Mouse (Mus musculus) midbrain, embryonic 12.5 days (tissue): Measurements from ENCODE around the gene Jag2. TPM values are rescaled to one million over a fixed set of nuclear protein-coding genes. Genes with fewer than 3 reads are reported as not detected.
A peak's percentile ranks its signal among the peaks of the same experiment; 100 is the strongest.

Experiments
- ATAC-seq: fragments of 200-750 bp; cut with Nextera tagmentation; 2 replicates; pipeline ENCODE4 v1.8.0; 2017; ENCODE audit warnings: low read depth, moderate TSS enrichment, moderate library complexity; ENCODE audit not compliant: low FRiP score
- H3K27ac ChIP-seq: fragments of 300-500 bp; sonication (generic); replicated peaks from 2 replicates; pipeline ENCODE4 v1.5.1; 2016; ENCODE audit warnings: mild to moderate bottlenecking
- H3K27me3 ChIP-seq: fragments of 300-500 bp; sonication (generic); 2 replicates; pipeline ENCODE4 v1.6.1; 2016; ENCODE audit warnings: mild to moderate bottlenecking
- H3K36me3 ChIP-seq: fragments of 300-500 bp; sonication (generic); 2 replicates; pipeline ENCODE4 v1.6.1; 2016
- H3K4me1 ChIP-seq: fragments of 300-500 bp; sonication (generic); 2 replicates; pipeline ENCODE4 v1.6.1; 2016
- H3K4me2 ChIP-seq: fragments of 300-500 bp; sonication (generic); replicated peaks from 2 replicates; pipeline ENCODE4 v1.6.1; 2016; ENCODE audit warnings: mild to moderate bottlenecking, moderate library complexity
- H3K4me3 ChIP-seq: fragments of 300-500 bp; sonication (generic); 2 replicates; pipeline ENCODE4 v1.5.1; 2016; ENCODE audit warnings: mild to moderate bottlenecking
- H3K9ac ChIP-seq: fragments of 300-500 bp; sonication (generic); replicated peaks from 2 replicates; pipeline ENCODE4 v1.6.1; 2016; ENCODE audit warnings: mild to moderate bottlenecking, moderate library complexity
- H3K9me3 ChIP-seq: fragments of 300-500 bp; sonication (generic); 2 replicates; pipeline ENCODE4 v1.6.1; 2016; ENCODE audit warnings: mild to moderate bottlenecking
- WGBS: fragments of 180-500 bp; shearing (Covaris S2); methylation state at CpG from one replicate; pipeline ENCODE4 v1.1.7; 2016; 5-methylcytosine and 5-hydroxymethylcytosine counted together
- polyA plus RNA-seq: library from polyadenylated mRNA; unstranded; fragments of >200 nt; fragmentation: Nextera tagmentation; extraction: Ambion mirVana; gene quantifications from 2 replicates; pipeline ENCODE4 v1.2.1, GENCODE M21; 2016

Jag2 gene
- polyA plus RNA-seq, 1 experiment from 2014 or later, result 5.8 TPM

DNA sequence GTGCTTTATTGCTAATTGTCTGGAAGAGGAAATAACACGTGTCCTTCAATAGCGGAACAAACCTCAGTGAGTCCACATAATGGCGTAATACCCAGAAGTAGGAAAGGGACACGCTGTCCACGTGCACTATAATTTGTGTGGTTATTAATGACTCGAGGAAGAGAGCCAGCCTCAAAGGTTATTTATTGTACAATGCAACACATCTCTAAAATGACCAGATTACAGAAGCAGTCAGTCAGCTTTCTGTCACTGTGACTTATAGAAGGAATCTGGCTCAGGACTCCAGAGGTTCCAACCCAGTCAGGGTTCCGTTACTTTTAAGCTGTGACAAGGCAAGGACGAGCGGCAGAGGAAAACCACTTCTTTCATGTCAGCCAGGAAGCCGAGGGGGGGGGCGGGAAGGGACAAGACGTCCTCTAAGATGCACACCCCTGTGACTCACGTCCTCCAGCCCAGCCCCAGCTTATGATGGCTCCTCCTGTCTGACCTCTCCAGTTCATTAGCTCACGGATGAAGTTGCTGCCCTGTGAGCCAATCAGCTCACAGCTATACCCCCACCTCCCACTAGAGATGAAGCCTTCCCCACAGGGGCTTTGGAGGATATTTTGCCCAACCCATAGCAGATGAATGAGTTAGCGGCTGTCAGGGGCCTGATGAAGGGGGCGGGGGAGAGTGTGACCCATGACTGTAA is 31.9 kb downstream of the Jag2 start:
- H3K9me3 ChIP-seq, result no peaks in the 10 kb centered on the region
- H3K27me3 ChIP-seq, result peaks cover 3% of the 10 kb centered on the region; the same call in 1 of the 2 replicates
- no peaks in the 10 kb centered on the region for H3K36me3 ChIP-seq
- 44% methylated on average over 16 of the region's 16 CpGs for WGBS
- H3K4me3 ChIP-seq, result no peak overlapping the region
- no peak overlapping the region; the same call in 1 of the 2 replicates for H3K9ac ChIP-seq
- ATAC-seq, result peak; percentile 66
- peak overlapping the region; percentile 34 for H3K4me2 ChIP-seq
- 0 out of 2 replicates have a peak overlapping the region, but pooled peaks have one; percentile 10 for H3K27ac ChIP-seq
- peaks cover 12% of the 10 kb centered on the region for H3K4me1 ChIP-seq

DNA sequence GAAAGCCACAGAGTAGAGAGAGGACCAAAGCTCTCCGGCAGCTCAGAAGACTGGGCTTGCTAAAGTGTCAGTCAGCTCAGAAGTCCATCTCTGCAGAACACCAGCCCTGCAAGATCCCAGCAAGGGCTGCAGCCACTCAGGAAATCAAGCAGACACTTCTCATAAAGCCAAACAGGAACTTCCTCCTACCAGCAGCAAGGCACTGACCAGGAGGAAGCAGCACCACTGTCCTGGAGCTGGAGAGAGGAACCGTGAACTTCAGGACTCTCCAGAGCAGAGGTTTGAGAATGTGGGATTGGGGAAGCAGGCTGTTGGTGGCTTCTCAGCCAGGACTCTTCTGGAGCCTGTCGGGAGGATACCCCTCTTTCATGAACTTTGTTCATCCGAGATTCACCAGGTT is 34.6 kb downstream of the Jag2 start:
- no peak for ATAC-seq
- H3K4me1 ChIP-seq, result peaks cover 12% of the 10 kb centered on the region
- H3K4me3 ChIP-seq, result no peak overlapping the region
- H3K9me3 ChIP-seq, result no peaks in the 10 kb centered on the region
- H3K27me3 ChIP-seq, result peaks cover 3% of the 10 kb centered on the region; the same call in 1 of the 2 replicates
- H3K4me2 ChIP-seq, result no peak overlapping the region
- no peaks in the 10 kb centered on the region for H3K36me3 ChIP-seq
- H3K27ac ChIP-seq, result no peak overlapping the region
- WGBS, result 79% methylated on average over 4 of the region's 4 CpGs
- no peak overlapping the region for H3K9ac ChIP-seq

DNA sequence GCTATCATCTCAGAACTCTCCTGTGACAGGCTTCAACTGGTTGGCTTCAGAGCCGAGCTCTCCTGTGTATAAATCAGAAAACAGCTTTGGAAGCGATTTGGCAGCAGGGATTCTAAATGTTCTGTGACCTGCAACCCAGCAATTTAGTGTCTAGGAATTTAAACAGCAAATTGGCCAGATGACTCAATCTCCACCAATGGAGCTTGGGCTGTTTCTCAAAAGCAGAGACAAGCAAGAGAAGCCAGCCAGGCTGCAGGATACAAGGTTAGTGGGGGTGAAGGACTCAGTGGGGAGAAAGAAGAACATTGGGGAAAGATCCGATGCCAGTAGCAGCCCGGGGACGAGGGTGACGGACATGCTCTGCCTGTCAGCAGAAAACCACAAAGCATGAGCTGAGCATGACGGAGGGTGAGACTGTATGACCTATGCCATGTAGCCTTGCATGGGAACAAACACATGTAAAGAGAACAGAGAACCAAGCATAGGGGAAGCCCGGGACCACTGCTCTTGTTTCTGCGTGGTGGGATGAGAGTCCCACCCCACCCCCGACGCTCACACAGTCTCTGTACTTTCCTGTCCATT is 35.2 kb downstream of the Jag2 start:
- ATAC-seq, result no peak
- Histone ChIP-seq H3K4me2 (no peak overlapping the region), H3K4me1 (peaks cover 12% of the 10 kb centered on the region), H3K27me3 (peaks cover 3% of the 10 kb centered on the region; the same call in 1 of the 2 replicates), H3K9ac (no peak overlapping the region), H3K4me3 (no peak overlapping the region), H3K36me3 (no peaks in the 10 kb centered on the region), H3K9me3 (no peaks in the 10 kb centered on the region), H3K27ac (no peak overlapping the region)
- WGBS, result 81% methylated on average over 11 of the region's 11 CpGs

GRCm38 (mm10) chr12:112885465-112885864 is 44.1 kb downstream of the Jag2 start:
- Histone ChIP-seq H3K4me3 (no peak overlapping the region), H3K4me2 (no peak overlapping the region), H3K9me3 (no peaks in the 10 kb centered on the region), H3K4me1 (no peaks in the 10 kb centered on the region), H3K27ac (no peak overlapping the region), H3K27me3 (peaks cover 8% of the 10 kb centered on the region; the same call in 1 of the 2 replicates), H3K36me3 (no peaks in the 10 kb centered on the region), H3K9ac (no peak overlapping the region)
- 68% methylated on average over 6 of the region's 7 CpGs for WGBS
- ATAC-seq, result no peak

GRCm38 (mm10) chr12:112881301-112881815 is 48.2 kb downstream of the Jag2 start:
- peaks cover 11% of the 10 kb centered on the region for H3K4me1 ChIP-seq
- 69% methylated on average over 6 of the region's 6 CpGs for WGBS
- H3K9me3 ChIP-seq, result no peaks in the 10 kb centered on the region
- H3K27ac ChIP-seq, result no peak overlapping the region
- H3K4me3 ChIP-seq, result no peak overlapping the region
- H3K4me2 ChIP-seq, result no peak overlapping the region
- peaks cover 48% of the 10 kb centered on the region for H3K27me3 ChIP-seq
- no peak for ATAC-seq
- no peaks in the 10 kb centered on the region for H3K36me3 ChIP-seq
- no peak overlapping the region for H3K9ac ChIP-seq

DNA sequence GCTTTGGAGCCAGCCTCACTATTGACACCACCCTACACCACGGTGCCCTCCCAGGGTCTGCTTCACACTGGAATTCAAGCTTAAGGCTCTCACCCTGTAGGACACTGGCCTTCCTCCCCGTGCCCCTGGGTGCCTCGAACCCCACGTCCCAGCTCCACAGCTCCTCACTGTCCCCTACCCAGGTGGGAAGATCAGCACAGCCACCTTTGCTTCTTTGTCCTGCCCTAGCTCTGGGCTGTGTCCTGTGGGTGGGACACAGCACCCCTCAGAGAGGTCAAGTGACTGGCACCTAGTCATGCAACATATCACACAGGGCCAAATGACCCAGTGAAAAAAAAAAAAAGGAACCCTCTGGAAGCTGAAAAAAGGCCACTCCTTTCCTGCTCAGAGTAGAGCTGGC is 48.9 kb downstream of the Jag2 start:
- Histone ChIP-seq H3K9me3 (no peaks in the 10 kb centered on the region), H3K4me1 (peaks cover 14% of the 10 kb centered on the region), H3K9ac (no peak overlapping the region), H3K27me3 (peaks cover 55% of the 10 kb centered on the region), H3K27ac (no peak overlapping the region), H3K4me2 (no peak overlapping the region), H3K36me3 (no peaks in the 10 kb centered on the region), H3K4me3 (no peak overlapping the region)
- ATAC-seq, result no peak
- WGBS, result 79% methylated on average over 4 of the region's 4 CpGs

DNA sequence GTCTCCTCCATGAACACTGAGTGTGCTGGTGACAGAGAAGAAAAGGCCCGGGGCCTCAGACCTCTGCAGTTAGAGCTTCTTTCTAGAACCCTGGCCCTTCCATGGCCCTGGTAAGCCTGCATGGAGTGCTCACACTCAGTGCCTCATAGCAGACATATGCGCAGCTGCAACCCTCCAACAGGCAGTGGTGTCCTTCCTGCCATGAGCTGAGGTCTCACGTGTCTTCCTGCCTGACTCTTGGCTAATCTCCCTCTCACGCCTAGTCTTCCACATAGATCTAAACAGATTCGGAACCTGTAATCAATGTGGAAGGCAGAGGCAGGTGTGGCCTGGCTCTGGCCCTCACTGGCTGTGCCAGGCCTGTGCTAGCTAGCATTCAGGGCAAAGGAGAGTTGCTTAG is 49.8 kb downstream of the Jag2 start:
- no peak for ATAC-seq
- H3K9ac ChIP-seq, result no peak overlapping the region

DNA sequence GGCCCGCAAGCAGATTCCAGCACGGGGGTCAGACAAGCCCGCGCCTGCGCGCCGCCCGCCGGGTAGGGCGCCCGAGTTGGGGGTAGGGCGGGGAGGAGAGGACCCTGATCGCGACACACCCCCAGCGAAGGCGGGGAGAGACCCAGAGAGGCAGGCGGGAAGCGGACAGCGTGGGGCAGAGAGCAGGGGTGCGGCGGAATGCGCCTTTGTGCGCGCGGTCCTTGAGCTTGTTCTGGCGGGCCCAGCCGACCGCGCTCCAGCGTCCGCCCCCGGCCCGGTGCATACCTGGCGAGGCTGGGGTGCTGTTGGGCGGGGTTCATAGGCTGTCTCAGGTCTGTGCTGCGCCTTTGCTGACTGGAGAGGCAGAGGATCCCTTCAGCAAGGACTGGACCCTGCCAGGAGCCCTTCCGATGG is 52.0 kb downstream of the Jag2 start:
- H3K27ac ChIP-seq, result no peak overlapping the region
- under 1% methylated on average over 36 of the region's 37 CpGs for WGBS
- ATAC-seq, result no peak

More for the DNA sequence above, 49.8 kb downstream of the Jag2 start:
- Histone ChIP-seq H3K4me2 (no peak overlapping the region), H3K4me3 (no peak overlapping the region), H3K27me3 (peaks cover 60% of the 10 kb centered on the region), H3K9me3 (no peaks in the 10 kb centered on the region), H3K36me3 (no peaks in the 10 kb centered on the region), H3K27ac (no peak overlapping the region), H3K4me1 (peaks cover 14% of the 10 kb centered on the region)
- 83% methylated on average over 5 of the region's 5 CpGs for WGBS

GRCm38 (mm10) chr12:112877073-112877576 is 52.5 kb downstream of the Jag2 start:
- H3K27ac ChIP-seq, result no peak overlapping the region
- peaks cover 85% of the 10 kb centered on the region for H3K27me3 ChIP-seq
- H3K4me1 ChIP-seq, result peaks cover 23% of the 10 kb centered on the region
- peak overlapping the region; percentile 54 for H3K4me2 ChIP-seq
- H3K4me3 ChIP-seq, result peak overlapping the region; percentile 36
- no peak overlapping the region for H3K9ac ChIP-seq
- ATAC-seq, result no peak
- WGBS, result 5% methylated on average over 17 of the region's 17 CpGs
- no peaks in the 10 kb centered on the region for H3K36me3 ChIP-seq
- H3K9me3 ChIP-seq, result no peaks in the 10 kb centered on the region

More for the DNA sequence above, 52.0 kb downstream of the Jag2 start:
- Histone ChIP-seq H3K4me3 (peak overlapping the region; percentile 36), H3K4me1 (peaks cover 23% of the 10 kb centered on the region), H3K9ac (0 out of 2 replicates have a peak overlapping the region, but pooled peaks have one; percentile 31), H3K27me3 (peaks cover 81% of the 10 kb centered on the region), H3K9me3 (no peaks in the 10 kb centered on the region), H3K36me3 (no peaks in the 10 kb centered on the region), H3K4me2 (peak overlapping the region; percentile 54)

DNA sequence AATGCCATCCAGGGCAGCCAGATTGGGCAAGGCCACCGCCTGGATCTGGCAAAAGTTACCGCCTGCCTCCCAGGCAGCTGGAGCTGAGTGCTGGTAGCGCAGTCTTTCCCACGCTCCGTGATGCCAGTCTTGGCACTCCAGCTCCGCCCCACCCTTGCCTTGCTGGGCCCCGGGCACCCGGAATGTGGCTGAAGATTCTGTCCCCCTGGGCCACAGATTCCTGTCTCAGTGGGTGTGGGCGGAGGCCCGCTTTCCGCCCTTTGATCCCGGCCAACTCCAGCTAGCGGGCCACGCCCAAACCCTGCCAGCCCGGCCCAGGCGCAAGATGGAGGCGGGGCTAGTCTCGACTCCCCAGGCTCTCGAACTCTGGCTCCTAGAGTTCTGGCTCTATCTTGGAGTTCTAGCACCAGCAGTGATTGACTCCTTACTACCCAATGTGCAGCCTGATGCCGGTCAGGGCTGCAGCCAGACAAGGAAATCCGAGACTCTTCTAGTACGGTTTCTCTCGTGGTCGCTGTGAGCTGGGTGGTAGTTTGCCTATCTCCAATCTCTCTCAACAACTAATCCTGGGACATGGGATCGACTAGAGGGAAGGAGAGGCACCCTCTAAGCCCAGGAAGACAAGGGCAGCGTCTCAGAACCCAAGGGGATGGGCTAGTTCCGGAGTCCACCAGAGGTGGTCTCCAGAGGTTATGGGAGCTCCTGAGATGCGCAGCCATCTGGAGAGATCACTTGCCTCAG is 53.1 kb downstream of the Jag2 start:
- no peak overlapping the region for H3K27ac ChIP-seq
- H3K27me3 ChIP-seq, result peaks cover 88% of the 10 kb centered on the region
- H3K4me2 ChIP-seq, result peak overlapping the region; percentile 27
- peak overlapping the region; percentile 12 for H3K4me3 ChIP-seq
- ATAC-seq, result no peak
- WGBS, result 6% methylated on average over 28 of the region's 28 CpGs
- no peaks in the 10 kb centered on the region for H3K36me3 ChIP-seq
- no peaks in the 10 kb centered on the region for H3K9me3 ChIP-seq
- H3K9ac ChIP-seq, result no peak overlapping the region
- H3K4me1 ChIP-seq, result peaks cover 23% of the 10 kb centered on the region

DNA sequence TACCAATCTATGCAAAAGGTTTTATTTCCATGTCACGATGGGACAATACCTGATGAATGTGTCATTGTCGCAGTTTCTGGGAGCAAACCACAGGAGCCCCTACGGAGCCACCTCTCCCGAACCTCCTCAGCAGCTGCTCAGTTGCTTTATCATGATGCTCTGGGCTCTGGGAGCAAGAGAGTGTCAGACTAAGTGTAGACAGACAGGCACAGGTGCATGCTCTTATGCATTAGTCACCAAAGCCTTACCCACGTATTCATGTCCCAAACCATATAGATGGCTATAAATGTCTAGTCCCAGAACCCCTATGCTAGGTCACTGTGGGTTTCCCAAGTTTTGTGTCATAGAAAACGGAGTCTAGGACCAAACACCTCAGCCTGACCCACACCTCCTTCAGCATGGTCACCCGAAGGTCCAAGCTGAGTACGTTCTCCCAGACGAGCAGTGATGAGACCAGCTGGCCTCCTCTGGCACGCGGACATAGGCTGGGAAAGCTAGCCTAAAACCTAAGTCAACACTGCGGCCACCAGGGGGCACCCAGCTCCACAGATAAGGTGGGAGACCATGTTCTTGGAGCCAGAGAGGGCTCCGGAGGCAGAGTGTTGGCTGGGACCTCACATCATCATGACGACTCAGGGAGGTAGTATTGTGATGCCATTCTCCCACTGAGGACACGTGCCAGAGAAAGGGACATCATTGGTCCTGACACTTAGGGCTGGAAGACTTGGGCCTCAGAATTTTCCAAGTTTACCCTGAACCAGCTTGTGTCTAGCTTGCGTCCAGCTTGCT is 54.2 kb downstream of the Jag2 start:
- ATAC-seq, result peak; percentile 50; the same call in 1 of the 2 replicates
- Histone ChIP-seq H3K36me3 (no peaks in the 10 kb centered on the region), H3K4me3 (no peak overlapping the region), H3K27ac (no peak overlapping the region), H3K4me2 (no peak overlapping the region), H3K9me3 (no peaks in the 10 kb centered on the region), H3K4me1 (peaks cover 23% of the 10 kb centered on the region), H3K27me3 (peaks cover 92% of the 10 kb centered on the region), H3K9ac (no peak overlapping the region)
- 27% methylated on average over 16 of the region's 16 CpGs for WGBS
